Mouse (Mus musculus) ovary, adult 2 months (tissue): Measurements from ENCODE around the gene Slain1. TPM values are rescaled to one million over a fixed set of nuclear protein-coding genes. Genes with fewer than 3 reads are reported as not detected.

Experiments
- polyA plus RNA-seq: library from polyadenylated mRNA; depleted of rRNA; stranded (reverse); fragments of >200 nt; gene quantifications from 2 replicates; pipeline ENCODE4 v1.2.3, GENCODE M21; 2012; rRNA removed

Gene Slain1
- polyA plus RNA-seq, result 15.2 and 19.1 TPM in 2 replicates

GRCm38 (mm10) chr14:103649896-103650334 lies at the start of gene Slain1:
Slain1 (plus strand) TSS chr14:103650228.

Other genes starting within 250 kb of the Slain1 start
- gene Scel, start 136.9 kb upstream of the Slain1 start, polyA plus RNA-seq, result not detected in 2 replicates
- 3.8 and 4.3 TPM in 2 replicates for gene Ednrb, start 194.2 kb downstream of the Slain1 start, polyA plus RNA-seq